Mouse (Mus musculus): ENCODE results near the gene Pacsin1. TPM values are rescaled to one million over a fixed set of nuclear protein-coding genes. Genes with fewer than 3 reads are reported as not detected.

Pacsin1 gene
- total and polyA plus RNA-seq, 2 experiments: 0.23 TPM; not detected in 1

- peak within 1 kb of the TSS; percentile 97 for H3K9ac ChIP-seq (ENCODE audit: low read depth, low read length)
- peaks cover 31% of the 10 kb centered on the region for H3K79me2 ChIP-seq (ENCODE audit: control insufficient read depth, insufficient read depth, low read length)
- TF ChIP-seq POLR2A (IDR thresholded peaks at IDR 0.05; ENCODE audit: extremely low read depth, insufficient read depth, low read length) (peak; percentile 23; the same call in 1 of the 2 replicates), CTCF (IDR thresholded peaks at IDR 0.05; ENCODE audit: low read depth, low read length) (0 out of 2 replicates have a peak, but pooled peaks have one; percentile 15)
- peak within 1 kb of the TSS; percentile 94 for H3K4me3 ChIP-seq (ENCODE audit: insufficient read depth, low read depth, low read length)
- peaks cover 12% of the 10 kb centered on the region for H3K4me1 ChIP-seq (ENCODE audit: control insufficient read depth, insufficient read depth, low read length)
- 7% methylated on average over 91 of the region's 91 CpGs for WGBS
- no peaks in the 10 kb centered on the region for H3K36me3 ChIP-seq (ENCODE audit: control insufficient read depth, insufficient read depth, low read length)
- no peaks in the 10 kb centered on the region for H3K27me3 ChIP-seq (ENCODE audit: control insufficient read depth, insufficient read depth, low read length)
- peak; percentile 64 for DNase-seq (ENCODE audit: extremely low read depth, low read depth, low spot score)
- H3K27ac ChIP-seq (replicated peaks; ENCODE audit: insufficient read depth, low read depth, low read length): peak within 1 kb of the TSS; percentile 81
Measured at GRCm38 (mm10) chr17:27623360-27624326, 31.7 kb upstream of the Pacsin1 start, which contains the start of gene Nudt3. Gene Nudt3 (minus strand): TSS chr17:27623495.

GRCm38 (mm10) chr17:27625455-27626251 is 29.7 kb upstream of the Pacsin1 start:
- peak; percentile 83 for DNase-seq (ENCODE audit: extremely low read depth, low read depth, low spot score)
- TF ChIP-seq POLR2A (IDR thresholded peaks at IDR 0.05; ENCODE audit: extremely low read depth, insufficient read depth, low read length): no peak
- TF ChIP-seq CTCF (IDR thresholded peaks at IDR 0.05; ENCODE audit: low read depth, low read length): no peak
- Histone ChIP-seq H3K4me1 (ENCODE audit: control insufficient read depth, insufficient read depth, low read length) (peaks cover 12% of the 10 kb centered on the region), H3K79me2 (ENCODE audit: control insufficient read depth, insufficient read depth, low read length) (peaks cover 14% of the 10 kb centered on the region; the same call in 1 of the 2 replicates), H3K36me3 (ENCODE audit: control insufficient read depth, insufficient read depth, low read length) (no peaks in the 10 kb centered on the region), H3K27ac (replicated peaks; ENCODE audit: insufficient read depth, low read depth, low read length) (no peak overlapping the region), H3K9ac (ENCODE audit: low read depth, low read length) (no peak overlapping the region), H3K27me3 (ENCODE audit: control insufficient read depth, insufficient read depth, low read length) (no peaks in the 10 kb centered on the region), H3K4me3 (ENCODE audit: insufficient read depth, low read depth, low read length) (no peak overlapping the region)
- WGBS: 60% methylated on average over 7 of the region's 7 CpGs

- H3K4me1 ChIP-seq (ENCODE audit: control insufficient read depth, insufficient read depth, low read length): peaks cover 9% of the 10 kb centered on the region
- H3K9ac ChIP-seq (ENCODE audit: low read depth, low read length): no peak overlapping the region
- H3K4me3 ChIP-seq (ENCODE audit: insufficient read depth, low read depth, low read length): no peak overlapping the region
- H3K79me2 ChIP-seq (ENCODE audit: control insufficient read depth, insufficient read depth, low read length): peaks cover 9% of the 10 kb centered on the region; the same call in 1 of the 2 replicates
- no peak for TF ChIP-seq CTCF (IDR thresholded peaks at IDR 0.05; ENCODE audit: low read depth, low read length)
- no peak for TF ChIP-seq POLR2A (IDR thresholded peaks at IDR 0.05; ENCODE audit: extremely low read depth, insufficient read depth, low read length)
- H3K36me3 ChIP-seq (ENCODE audit: control insufficient read depth, insufficient read depth, low read length): peaks cover 7% of the 10 kb centered on the region; the same call in 1 of the 2 replicates
- no peak overlapping the region for H3K27ac ChIP-seq (replicated peaks; ENCODE audit: insufficient read depth, low read depth, low read length)
- WGBS: 83% methylated on average over 5 of the region's 5 CpGs
- no peaks in the 10 kb centered on the region for H3K27me3 ChIP-seq (ENCODE audit: control insufficient read depth, insufficient read depth, low read length)
- no peak for DNase-seq (ENCODE audit: extremely low read depth, low read depth, low spot score)
Measured at GRCm38 (mm10) chr17:27626681-27627080, 28.6 kb upstream of the Pacsin1 start.

GRCm38 (mm10) chr17:27627451-27627850 is 27.9 kb upstream of the Pacsin1 start:
- WGBS: 11% methylated on average over 5 of the region's 5 CpGs
- peaks cover 9% of the 10 kb centered on the region for H3K36me3 ChIP-seq (ENCODE audit: control insufficient read depth, insufficient read depth, low read length)
- TF ChIP-seq POLR2A (IDR thresholded peaks at IDR 0.05; ENCODE audit: extremely low read depth, insufficient read depth, low read length) (no peak), CTCF (IDR thresholded peaks at IDR 0.05; ENCODE audit: low read depth, low read length) (peak; percentile 70)
- peak overlapping the region; percentile 40; the same call in 1 of the 2 replicates for H3K27ac ChIP-seq (replicated peaks; ENCODE audit: insufficient read depth, low read depth, low read length)
- peak; percentile 82 for DNase-seq (ENCODE audit: extremely low read depth, low read depth, low spot score)
- H3K79me2 ChIP-seq (ENCODE audit: control insufficient read depth, insufficient read depth, low read length): peaks cover 5% of the 10 kb centered on the region; the same call in 1 of the 2 replicates
- H3K27me3 ChIP-seq (ENCODE audit: control insufficient read depth, insufficient read depth, low read length): no peaks in the 10 kb centered on the region
- H3K4me1 ChIP-seq (ENCODE audit: control insufficient read depth, insufficient read depth, low read length): peaks cover 6% of the 10 kb centered on the region; the same call in 1 of the 2 replicates
- no peak overlapping the region for H3K9ac ChIP-seq (ENCODE audit: low read depth, low read length)
- H3K4me3 ChIP-seq (ENCODE audit: insufficient read depth, low read depth, low read length): no peak overlapping the region

GRCm38 (mm10) chr17:27628376-27628775 is 26.9 kb upstream of the Pacsin1 start:
- peaks cover 13% of the 10 kb centered on the region for H3K36me3 ChIP-seq (ENCODE audit: control insufficient read depth, insufficient read depth, low read length)
- no peak overlapping the region for H3K27ac ChIP-seq (replicated peaks; ENCODE audit: insufficient read depth, low read depth, low read length)
- peaks cover 2% of the 10 kb centered on the region; the same call in 1 of the 2 replicates for H3K79me2 ChIP-seq (ENCODE audit: control insufficient read depth, insufficient read depth, low read length)
- TF ChIP-seq POLR2A (IDR thresholded peaks at IDR 0.05; ENCODE audit: extremely low read depth, insufficient read depth, low read length): no peak
- no peaks in the 10 kb centered on the region for H3K27me3 ChIP-seq (ENCODE audit: control insufficient read depth, insufficient read depth, low read length)
- DNase-seq (ENCODE audit: extremely low read depth, low read depth, low spot score): peak; percentile 45
- H3K4me3 ChIP-seq (ENCODE audit: insufficient read depth, low read depth, low read length): no peak overlapping the region
- 35% methylated on average over 8 of the region's 8 CpGs for WGBS
- no peak overlapping the region for H3K9ac ChIP-seq (ENCODE audit: low read depth, low read length)
- peaks cover 9% of the 10 kb centered on the region for H3K4me1 ChIP-seq (ENCODE audit: control insufficient read depth, insufficient read depth, low read length)
